Mouse (Mus musculus): ENCODE results near the gene Ctbp2.

DNA sequence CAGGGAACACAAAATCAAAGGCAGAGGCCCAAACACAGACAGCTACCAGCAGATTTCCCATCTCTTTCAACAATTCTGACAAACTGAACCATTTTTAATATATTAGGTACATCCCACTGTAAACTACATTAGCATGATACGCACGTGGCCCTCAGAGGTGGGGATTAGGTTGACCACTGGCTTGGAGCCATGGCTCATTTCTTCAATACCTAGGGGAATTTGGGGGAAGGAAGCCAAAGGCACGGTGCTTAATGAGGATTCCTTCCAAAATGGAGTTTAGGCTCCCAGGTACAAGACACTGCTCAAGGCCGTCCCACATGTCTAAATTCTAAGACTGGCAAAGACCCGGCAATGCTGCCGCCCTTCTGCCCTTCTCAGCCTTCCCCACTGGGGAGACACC is 121.9 kb downstream of the Ctbp2 start:
- TF ChIP-seq CTCF (IDR thresholded peaks at IDR 0.05; ENCODE audit: insufficient read depth, low read depth, low read length) = no peak
- no peak for TF ChIP-seq POLR2A (IDR thresholded peaks at IDR 0.05; ENCODE audit: insufficient read depth, low read depth, low read length)

All from olfactory bulb, adult 2 months (tissue).